Mouse (Mus musculus) liver, embryonic 12.5 days (tissue): ENCODE results near the gene Kat5. TPM values are rescaled to one million over a fixed set of nuclear protein-coding genes. Genes with fewer than 3 reads are reported as not detected.

Experiments used
- ATAC-seq: fragments of 200-750 bp; cut with Nextera tagmentation; 2 replicates; pipeline ENCODE4 v1.8.0; 2017; ENCODE audit warnings: moderate number of reproducible peaks, mild to moderate bottlenecking, moderate library complexity
- H3K27ac ChIP-seq: fragments of 300-500 bp; sonication (generic); 2 replicates; pipeline ENCODE4 v1.5.1; 2016; ENCODE audit warnings: mild to moderate bottlenecking
- H3K27me3 ChIP-seq: fragments of 300-500 bp; sonication (generic); replicated peaks from 2 replicates; pipeline ENCODE4 v1.6.1; 2016; ENCODE audit warnings: mild to moderate bottlenecking, moderate library complexity
- H3K36me3 ChIP-seq: fragments of 300-500 bp; sonication (generic); 2 replicates; pipeline ENCODE4 v1.6.1; 2016; ENCODE audit warnings: mild to moderate bottlenecking, moderate library complexity
- H3K4me1 ChIP-seq: fragments of 300-500 bp; sonication (generic); 2 replicates; pipeline ENCODE4 v1.6.1; 2016
- H3K4me2 ChIP-seq: fragments of 300-500 bp; sonication (generic); 2 replicates; pipeline ENCODE4 v1.6.1; 2016; ENCODE audit warnings: mild to moderate bottlenecking, moderate library complexity
- H3K4me3 ChIP-seq: fragments of 300-500 bp; sonication (generic); 2 replicates; pipeline ENCODE4 v1.5.1; 2016; ENCODE audit warnings: mild to moderate bottlenecking, moderate library complexity
- H3K9ac ChIP-seq: fragments of 300-500 bp; sonication (generic); 2 replicates; pipeline ENCODE4 v1.6.1; 2016; ENCODE audit warnings: mild to moderate bottlenecking, moderate library complexity
- H3K9me3 ChIP-seq: fragments of 300-500 bp; sonication (generic); replicated peaks from 2 replicates; pipeline ENCODE4 v1.6.1; 2016; ENCODE audit warnings: mild to moderate bottlenecking, moderate library complexity
- WGBS: fragments of 180-500 bp; shearing (Covaris S2); methylation state at CpG from one replicate; pipeline ENCODE4 v1.1.7; 2016; ENCODE audit not compliant: insufficient replicate concordance; 5-methylcytosine and 5-hydroxymethylcytosine counted together
- polyA plus RNA-seq: library from polyadenylated mRNA; unstranded; fragments of >200 nt; fragmentation: Nextera tagmentation; extraction: Ambion mirVana; gene quantifications from 2 replicates; pipeline ENCODE4 v1.2.1, GENCODE M21; 2016

Kat5 gene
- polyA plus RNA-seq, 1 experiment from 2014 or later = 26.8 TPM

- H3K27me3 ChIP-seq = peaks cover 14% of the 10 kb centered on the region
- no peaks in the 10 kb centered on the region for H3K4me1 ChIP-seq
- H3K27ac ChIP-seq = no peak overlapping the region
- ATAC-seq = no peak
- no peak overlapping the region for H3K4me3 ChIP-seq
- no peaks in the 10 kb centered on the region for H3K9me3 ChIP-seq
- no peak overlapping the region for H3K9ac ChIP-seq
- no peak overlapping the region for H3K4me2 ChIP-seq
- 69% methylated on average over 6 of the region's 6 CpGs for WGBS
- no peaks in the 10 kb centered on the region for H3K36me3 ChIP-seq
Observed at GRCm38 (mm10) chr19:5591888-5592287, 18.1 kb downstream of the Kat5 start.

GRCm38 (mm10) chr19:5589159-5589558 is 20.9 kb downstream of the Kat5 start:
- no peak overlapping the region for H3K4me3 ChIP-seq
- H3K9ac ChIP-seq = no peak overlapping the region
- 60% methylated on average over 9 of the region's 9 CpGs for WGBS

GRCm38 (mm10) chr19:5581995-5582394 is 28.0 kb downstream of the Kat5 start:
- Histone ChIP-seq H3K4me3 (no peak overlapping the region), H3K9me3 (no peaks in the 10 kb centered on the region), H3K36me3 (no peaks in the 10 kb centered on the region), H3K9ac (no peak overlapping the region), H3K4me2 (no peak overlapping the region), H3K4me1 (peaks cover 3% of the 10 kb centered on the region; the same call in 1 of the 2 replicates), H3K27me3 (peaks cover 25% of the 10 kb centered on the region; the same call in 1 of the 2 replicates), H3K27ac (no peak overlapping the region)
- 62% methylated on average over 2 of the region's 2 CpGs for WGBS
- ATAC-seq = no peak

More at GRCm38 (mm10) chr19:5589159-5589558, 20.9 kb downstream of the Kat5 start:
- no peak for ATAC-seq
- peaks cover 3% of the 10 kb centered on the region; the same call in 1 of the 2 replicates for H3K4me1 ChIP-seq
- H3K27me3 ChIP-seq = peaks cover 22% of the 10 kb centered on the region
- H3K9me3 ChIP-seq = no peaks in the 10 kb centered on the region
- no peak overlapping the region for H3K4me2 ChIP-seq
- H3K27ac ChIP-seq = no peak overlapping the region
- H3K36me3 ChIP-seq = no peaks in the 10 kb centered on the region

GRCm38 (mm10) chr19:5580776-5581175 is 29.3 kb downstream of the Kat5 start:
- peaks cover 23% of the 10 kb centered on the region; the same call in 1 of the 2 replicates for H3K27me3 ChIP-seq
- no peak overlapping the region for H3K27ac ChIP-seq
- 58% methylated on average over 6 of the region's 6 CpGs for WGBS

GRCm38 (mm10) chr19:5579971-5580370 is 30.1 kb downstream of the Kat5 start:
- peaks cover 17% of the 10 kb centered on the region; the same call in 1 of the 2 replicates for H3K27me3 ChIP-seq
- 67% methylated on average over 4 of the region's 4 CpGs for WGBS
- H3K4me2 ChIP-seq = no peak overlapping the region
- H3K4me3 ChIP-seq = no peak overlapping the region
- H3K9me3 ChIP-seq = no peaks in the 10 kb centered on the region
- H3K27ac ChIP-seq = no peak overlapping the region
- no peaks in the 10 kb centered on the region for H3K4me1 ChIP-seq
- H3K36me3 ChIP-seq = no peaks in the 10 kb centered on the region
- no peak overlapping the region for H3K9ac ChIP-seq
- ATAC-seq = no peak

More at GRCm38 (mm10) chr19:5580776-5581175, 29.3 kb downstream of the Kat5 start:
- no peak overlapping the region for H3K4me2 ChIP-seq
- H3K4me3 ChIP-seq = no peak overlapping the region
- H3K36me3 ChIP-seq = no peaks in the 10 kb centered on the region
- ATAC-seq = no peak
- no peak overlapping the region for H3K9ac ChIP-seq
- no peaks in the 10 kb centered on the region for H3K9me3 ChIP-seq
- H3K4me1 ChIP-seq = peaks cover 1% of the 10 kb centered on the region; the same call in 1 of the 2 replicates

- Histone ChIP-seq H3K9me3 (no peaks in the 10 kb centered on the region), H3K36me3 (peaks cover 10% of the 10 kb centered on the region), H3K27me3 (peaks cover 9% of the 10 kb centered on the region; the same call in 1 of the 2 replicates), H3K27ac (no peak overlapping the region), H3K4me3 (no peak overlapping the region), H3K4me2 (no peak overlapping the region), H3K4me1 (peaks cover 9% of the 10 kb centered on the region), H3K9ac (no peak overlapping the region)
- WGBS = 78% methylated on average over 1 of the region's 1 CpGs
- no peak for ATAC-seq
Observed at GRCm38 (mm10) chr19:5575336-5575735, 34.7 kb downstream of the Kat5 start.

- Histone ChIP-seq H3K27me3 (0 out of 2 replicates have a peak, but pooled peaks cover 6% of the 10 kb centered on the region), H3K4me2 (no peak overlapping the region), H3K36me3 (peaks cover 24% of the 10 kb centered on the region), H3K4me3 (no peak overlapping the region), H3K9me3 (no peaks in the 10 kb centered on the region), H3K9ac (no peak overlapping the region; the same call in 1 of the 2 replicates), H3K27ac (peak overlapping the region; percentile 66), H3K4me1 (peaks cover 28% of the 10 kb centered on the region)
- 69% methylated on average over 19 of the region's 19 CpGs for whole genome bisulfite sequencing
- no peak for ATAC-seq
Observed at GRCm38 (mm10) chr19:5572331-5573125, 37.5 kb downstream of the Kat5 start.

GRCm38 (mm10) chr19:5571831-5572230 is 38.2 kb downstream of the Kat5 start:
- Histone ChIP-seq H3K4me1 (peaks cover 34% of the 10 kb centered on the region), H3K9ac (no peak overlapping the region), H3K27ac (peak overlapping the region; percentile 66), H3K36me3 (peaks cover 24% of the 10 kb centered on the region), H3K9me3 (no peaks in the 10 kb centered on the region), H3K4me3 (no peak overlapping the region), H3K27me3 (peaks cover 9% of the 10 kb centered on the region), H3K4me2 (no peak overlapping the region)
- ATAC-seq = no peak
- WGBS = 47% methylated on average over 5 of the region's 5 CpGs

GRCm38 (mm10) chr19:5570353-5571246 is 39.4 kb downstream of the Kat5 start:
- ATAC-seq = no peak
- no peak overlapping the region for H3K27ac ChIP-seq
- H3K4me2 ChIP-seq = peak overlapping the region; percentile 98
- peaks cover 21% of the 10 kb centered on the region for H3K27me3 ChIP-seq
- H3K4me3 ChIP-seq = no peak overlapping the region
- H3K4me1 ChIP-seq = peaks cover 41% of the 10 kb centered on the region
- H3K36me3 ChIP-seq = peaks cover 24% of the 10 kb centered on the region
- WGBS = 86% methylated on average over 32 of the region's 32 CpGs
- no peak overlapping the region for H3K9ac ChIP-seq
- H3K9me3 ChIP-seq = no peaks in the 10 kb centered on the region

GRCm38 (mm10) chr19:5569521-5569920 is 40.5 kb downstream of the Kat5 start:
- Histone ChIP-seq H3K9ac (peak overlapping the region; percentile 83; the same call in 1 of the 2 replicates), H3K27ac (no peak overlapping the region), H3K4me1 (peaks cover 41% of the 10 kb centered on the region), H3K27me3 (peaks cover 32% of the 10 kb centered on the region), H3K36me3 (peaks cover 24% of the 10 kb centered on the region), H3K9me3 (no peaks in the 10 kb centered on the region), H3K4me2 (peak overlapping the region; percentile 98), H3K4me3 (no peak overlapping the region)
- WGBS = 79% methylated on average over 10 of the region's 10 CpGs
- no peak for ATAC-seq

GRCm38 (mm10) chr19:5568470-5569140 is 41.4 kb downstream of the Kat5 start:
- WGBS = 6% methylated on average over 27 of the region's 27 CpGs

More at GRCm38 (mm10) chr19:5568470-5569140, 41.4 kb downstream of the Kat5 start:
- peaks cover 24% of the 10 kb centered on the region for H3K36me3 ChIP-seq
- H3K9me3 ChIP-seq = no peaks in the 10 kb centered on the region
- peak overlapping the region; percentile 98 for H3K4me2 ChIP-seq
- H3K27me3 ChIP-seq = peaks cover 41% of the 10 kb centered on the region
- ATAC-seq = peak; percentile 14
- peak overlapping the region; percentile 83 for H3K9ac ChIP-seq
- peaks cover 41% of the 10 kb centered on the region for H3K4me1 ChIP-seq
- peak overlapping the region; percentile 93 for H3K27ac ChIP-seq
- H3K4me3 ChIP-seq = peak overlapping the region; percentile 81
